Mouse (Mus musculus) forebrain, embryonic 12.5 days (tissue): ENCODE data around the gene Renbp. TPM values are rescaled to one million over a fixed set of nuclear protein-coding genes. Genes with fewer than 3 reads are reported as not detected.

Experiments
- ATAC-seq: fragments of 200-750 bp; cut with Nextera tagmentation; 2 replicates; pipeline ENCODE4 v1.8.0; 2017; ENCODE audit warnings: moderate TSS enrichment; ENCODE audit not compliant: low FRiP score
- H3K27ac ChIP-seq: fragments of 300-500 bp; sonication (generic); 2 replicates; pipeline ENCODE4 v1.5.1; 2016; ENCODE audit warnings: mild to moderate bottlenecking
- H3K27me3 ChIP-seq: fragments of 300-500 bp; sonication (generic); 2 replicates; pipeline ENCODE4 v1.6.1; 2016; ENCODE audit warnings: mild to moderate bottlenecking
- H3K36me3 ChIP-seq: fragments of 300-500 bp; sonication (generic); replicated peaks from 2 replicates; pipeline ENCODE4 v1.6.1; 2016; ENCODE audit warnings: mild to moderate bottlenecking
- H3K4me1 ChIP-seq: fragments of 300-500 bp; sonication (generic); 2 replicates; pipeline ENCODE4 v1.6.1; 2016
- H3K4me2 ChIP-seq: fragments of 300-500 bp; sonication (generic); 2 replicates; pipeline ENCODE4 v1.6.1; 2016; ENCODE audit warnings: mild to moderate bottlenecking, moderate library complexity
- H3K4me3 ChIP-seq: fragments of 300-500 bp; sonication (generic); replicated peaks from 2 replicates; pipeline ENCODE4 v1.5.1; 2016; ENCODE audit warnings: mild to moderate bottlenecking
- H3K9ac ChIP-seq: fragments of 300-500 bp; sonication (generic); 2 replicates; pipeline ENCODE4 v1.6.1; 2016; ENCODE audit warnings: mild to moderate bottlenecking
- H3K9me3 ChIP-seq: fragments of 300-500 bp; sonication (generic); 2 replicates; pipeline ENCODE4 v1.6.1; 2016
- WGBS: fragments of 180-500 bp; shearing (Covaris S2); methylation state at CpG from one replicate; pipeline ENCODE4 v1.1.7; 2016; 5-methylcytosine and 5-hydroxymethylcytosine counted together
- polyA plus RNA-seq: library from polyadenylated mRNA; unstranded; fragments of >200 nt; fragmentation: Nextera tagmentation; extraction: Ambion mirVana; gene quantifications from 2 replicates; pipeline ENCODE4 v1.2.1, GENCODE M21; 2016

Gene Renbp
- polyA plus RNA-seq, 1 experiment from 2014 or later = 11.7 TPM

DNA sequence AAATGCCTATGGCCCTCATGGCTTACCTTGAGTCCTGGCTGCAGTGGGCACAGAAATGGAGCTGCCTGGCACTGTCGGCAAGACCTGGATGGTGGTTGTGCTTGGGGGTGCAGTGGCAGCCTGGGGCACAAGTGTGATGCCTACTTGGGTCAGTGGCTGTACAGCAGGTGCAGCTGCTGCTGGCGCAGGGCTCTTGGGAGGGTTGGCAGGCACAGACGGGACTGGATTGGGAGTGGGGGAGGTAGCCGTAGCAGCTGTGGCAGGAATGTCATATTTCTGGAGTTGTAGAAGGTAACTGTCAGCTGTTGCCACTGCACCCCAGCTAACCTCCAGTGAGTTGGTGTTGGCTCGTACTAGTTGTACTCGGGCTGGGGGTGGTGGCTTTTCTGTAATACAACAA lies 24.3 kb upstream of the Renbp start:
- H3K9me3 ChIP-seq = no peaks in the 10 kb centered on the region
- peaks cover 87% of the 10 kb centered on the region for H3K36me3 ChIP-seq

DNA sequence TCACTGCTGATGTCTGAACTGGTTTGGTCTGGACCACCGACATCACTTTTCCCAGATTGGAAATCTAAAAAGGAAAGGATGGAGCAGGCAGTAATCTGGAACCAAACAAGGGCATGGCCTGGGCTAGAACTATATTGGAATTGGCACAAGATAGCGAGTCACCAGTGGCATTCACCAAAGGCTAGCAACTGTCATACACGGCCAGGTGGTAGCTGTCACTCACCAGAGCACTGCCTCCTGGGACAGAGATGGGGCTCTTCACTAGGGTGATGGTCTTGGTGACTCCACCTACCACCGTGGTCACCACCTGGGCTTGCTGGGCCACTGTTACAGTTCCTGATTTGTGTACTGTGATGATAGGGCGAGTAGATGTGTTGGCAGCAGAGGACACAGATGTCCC lies 22.0 kb upstream of the Renbp start:
- no peak overlapping the region for H3K9ac ChIP-seq
- H3K27ac ChIP-seq = no peak overlapping the region
- H3K36me3 ChIP-seq = peaks cover 90% of the 10 kb centered on the region
- no peaks in the 10 kb centered on the region for H3K27me3 ChIP-seq
- H3K4me3 ChIP-seq = no peak overlapping the region
- H3K4me2 ChIP-seq = no peak overlapping the region
- no peaks in the 10 kb centered on the region for H3K4me1 ChIP-seq
- no peak for ATAC-seq
- no peaks in the 10 kb centered on the region for H3K9me3 ChIP-seq
- WGBS = 84% methylated on average over 5 of the region's 5 CpGs

More for the DNA sequence above, 24.3 kb upstream of the Renbp start:
- no peak overlapping the region for H3K4me3 ChIP-seq
- H3K4me2 ChIP-seq = no peak overlapping the region
- no peak overlapping the region for H3K9ac ChIP-seq
- WGBS = 89% methylated on average over 6 of the region's 6 CpGs
- H3K27me3 ChIP-seq = no peaks in the 10 kb centered on the region
- H3K27ac ChIP-seq = no peak overlapping the region
- no peaks in the 10 kb centered on the region for H3K4me1 ChIP-seq
- ATAC-seq = no peak

DNA sequence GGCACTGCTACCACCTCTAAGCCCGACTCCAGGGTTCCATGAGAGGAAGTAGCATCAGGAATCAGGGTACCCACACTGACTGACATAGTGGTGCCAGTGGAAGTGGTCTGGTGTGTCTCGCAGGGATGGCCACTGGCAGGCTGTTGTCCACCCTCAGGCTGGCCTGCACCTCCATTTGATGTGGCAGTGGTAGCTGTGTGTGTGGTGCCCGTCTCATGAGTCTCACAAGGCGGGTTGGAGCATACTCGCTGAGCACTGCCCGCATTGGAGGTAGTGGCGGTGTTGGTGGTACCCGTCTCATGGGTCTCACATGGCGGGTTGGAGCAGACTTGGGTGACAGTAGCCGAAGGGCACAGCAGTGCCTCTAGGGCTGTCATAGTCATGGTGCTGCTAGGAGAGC lies 18.7 kb upstream of the Renbp start:
- WGBS = 94% methylated on average over 10 of the region's 10 CpGs
- Histone ChIP-seq H3K36me3 (peaks cover 99% of the 10 kb centered on the region), H3K27ac (no peak overlapping the region), H3K27me3 (no peaks in the 10 kb centered on the region), H3K4me3 (no peak overlapping the region), H3K9me3 (no peaks in the 10 kb centered on the region), H3K9ac (no peak overlapping the region), H3K4me2 (no peak overlapping the region), H3K4me1 (no peaks in the 10 kb centered on the region)
- no peak for ATAC-seq

DNA sequence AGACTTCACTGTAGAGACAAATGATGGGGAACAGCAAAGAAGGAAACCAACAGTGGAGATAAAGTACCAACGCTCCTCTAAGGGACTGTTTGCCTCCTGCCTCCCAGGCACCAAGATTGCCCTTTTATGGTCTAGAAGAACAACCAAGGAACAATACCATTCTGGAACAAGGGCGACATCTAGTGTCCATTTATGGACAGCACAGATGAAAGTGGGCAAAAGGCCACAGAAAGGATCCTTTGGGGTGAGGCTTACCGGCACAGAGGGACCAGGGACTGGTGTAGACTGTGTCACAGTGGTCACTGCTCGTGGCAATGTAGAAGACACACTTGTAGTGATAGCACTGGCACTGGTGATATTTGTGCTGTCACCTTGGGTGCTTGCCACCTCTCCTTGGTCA lies 18.0 kb upstream of the Renbp start:
- Histone ChIP-seq H3K9ac (no peak overlapping the region), H3K27me3 (no peaks in the 10 kb centered on the region), H3K36me3 (peaks cover 100% of the 10 kb centered on the region), H3K27ac (no peak overlapping the region), H3K4me1 (no peaks in the 10 kb centered on the region), H3K9me3 (no peaks in the 10 kb centered on the region), H3K4me2 (no peak overlapping the region), H3K4me3 (no peak overlapping the region)
- ATAC-seq = peak; percentile 41; the same call in 1 of the 2 replicates
- 41% methylated on average over 4 of the region's 4 CpGs for WGBS

DNA sequence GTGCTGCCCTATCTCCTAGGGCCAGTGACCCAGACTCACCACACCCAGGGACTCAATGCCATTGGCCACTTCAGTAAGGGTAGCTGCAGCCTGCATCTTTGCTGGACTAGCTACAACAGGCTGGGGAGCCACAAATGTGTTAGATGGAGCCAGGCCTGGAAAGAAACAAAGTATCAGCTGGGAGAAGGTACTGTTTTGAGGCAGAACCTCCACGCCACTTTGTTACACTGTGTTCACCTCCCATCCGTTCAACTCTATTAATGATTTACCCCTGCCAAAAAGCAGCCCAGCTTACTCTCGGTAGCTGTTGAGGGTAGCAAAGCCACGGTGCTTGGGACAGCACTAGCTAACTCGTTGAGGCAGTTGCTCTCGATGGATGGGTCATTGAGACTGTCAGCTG lies 16.2 kb upstream of the Renbp start:
- H3K36me3 ChIP-seq = peaks cover 98% of the 10 kb centered on the region
- no peak overlapping the region for H3K4me3 ChIP-seq
- 88% methylated on average over 6 of the region's 6 CpGs for WGBS
- no peak overlapping the region for H3K27ac ChIP-seq
- H3K4me1 ChIP-seq = no peaks in the 10 kb centered on the region
- ATAC-seq = no peak
- no peaks in the 10 kb centered on the region for H3K9me3 ChIP-seq
- no peak overlapping the region for H3K9ac ChIP-seq
- no peaks in the 10 kb centered on the region for H3K27me3 ChIP-seq
- no peak overlapping the region for H3K4me2 ChIP-seq

DNA sequence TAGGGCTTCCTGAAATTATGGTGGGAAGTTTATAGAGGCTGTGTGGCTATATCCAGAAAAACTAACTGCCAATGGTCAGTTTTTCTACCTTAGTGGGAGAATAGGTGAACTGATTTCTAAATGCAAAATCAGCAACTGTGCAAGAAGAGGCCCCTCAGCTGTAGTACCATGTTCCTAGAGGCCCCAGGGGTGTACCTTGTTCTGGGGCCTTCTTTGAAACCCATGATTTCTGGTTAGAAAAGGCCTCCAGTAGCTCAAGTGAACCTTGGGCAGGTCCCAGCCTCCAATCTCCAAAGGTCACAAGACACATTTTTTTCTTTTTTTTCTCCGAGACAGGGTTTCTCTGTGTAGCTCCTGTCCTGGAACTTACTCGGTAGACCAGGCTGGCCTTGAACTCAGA lies 11.6 kb upstream of the Renbp start:
- 81% methylated on average over 2 of the region's 2 CpGs for WGBS
- H3K27ac ChIP-seq = no peak overlapping the region
- no peak overlapping the region for H3K9ac ChIP-seq
- no peak overlapping the region for H3K4me3 ChIP-seq
- H3K27me3 ChIP-seq = no peaks in the 10 kb centered on the region
- ATAC-seq = no peak
- H3K36me3 ChIP-seq = peaks cover 55% of the 10 kb centered on the region
- H3K4me1 ChIP-seq = no peaks in the 10 kb centered on the region
- H3K4me2 ChIP-seq = no peak overlapping the region
- no peaks in the 10 kb centered on the region for H3K9me3 ChIP-seq

DNA sequence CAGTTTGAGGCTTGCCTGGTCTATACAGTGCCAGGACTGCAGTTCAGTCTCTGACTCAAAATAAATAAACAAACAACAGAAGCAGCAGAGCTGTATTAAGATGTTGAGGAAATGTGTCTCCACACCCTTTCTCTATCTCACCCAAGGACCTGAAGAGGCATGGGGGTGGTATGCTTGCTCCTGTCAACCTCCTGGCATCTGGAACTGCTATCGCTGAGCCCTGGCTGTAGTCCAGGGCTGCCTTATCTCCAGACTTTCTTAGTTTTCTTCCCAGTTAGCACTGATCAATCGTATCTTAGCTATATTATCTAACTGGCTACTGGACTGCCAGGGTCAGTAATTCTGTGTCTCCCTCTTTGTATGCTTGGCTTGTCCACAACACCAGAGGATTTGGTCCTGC lies 11.2 kb upstream of the Renbp start:
- ATAC-seq = no peak
- Histone ChIP-seq H3K36me3 (peaks cover 51% of the 10 kb centered on the region), H3K27me3 (no peaks in the 10 kb centered on the region), H3K27ac (no peak overlapping the region), H3K4me2 (no peak overlapping the region), H3K4me3 (no peak overlapping the region), H3K9me3 (no peaks in the 10 kb centered on the region), H3K4me1 (no peaks in the 10 kb centered on the region), H3K9ac (no peak overlapping the region)
- WGBS = 76% methylated on average over 2 of the region's 2 CpGs

DNA sequence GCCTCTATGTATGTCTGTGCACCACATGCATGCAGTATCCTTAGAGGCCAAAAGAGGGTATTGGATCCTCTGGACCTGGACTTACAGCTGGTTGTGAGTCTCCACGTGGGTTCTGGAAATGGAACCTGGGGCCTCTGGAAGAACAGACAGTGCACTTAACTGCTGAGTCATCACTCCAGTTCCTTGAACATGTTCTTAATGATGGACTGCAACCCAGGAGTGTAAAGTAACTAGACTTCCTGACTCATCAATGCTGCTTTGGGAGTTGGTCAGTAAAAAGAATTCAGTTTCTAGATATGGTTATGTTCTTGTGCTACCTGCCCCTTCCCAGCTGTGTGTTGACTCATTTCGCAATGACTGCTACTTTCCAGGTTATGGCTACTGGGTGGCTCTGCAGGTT lies 1.2 kb upstream of the Renbp start:
- 82% methylated on average over 2 of the region's 2 CpGs for WGBS
- no peak overlapping the region for H3K4me3 ChIP-seq
- H3K4me2 ChIP-seq = no peak overlapping the region
- no peaks in the 10 kb centered on the region for H3K4me1 ChIP-seq
- no peak overlapping the region for H3K27ac ChIP-seq
- no peaks in the 10 kb centered on the region for H3K36me3 ChIP-seq
- no peaks in the 10 kb centered on the region for H3K27me3 ChIP-seq
- no peak for ATAC-seq
- no peaks in the 10 kb centered on the region for H3K9me3 ChIP-seq
- no peak overlapping the region for H3K9ac ChIP-seq

DNA sequence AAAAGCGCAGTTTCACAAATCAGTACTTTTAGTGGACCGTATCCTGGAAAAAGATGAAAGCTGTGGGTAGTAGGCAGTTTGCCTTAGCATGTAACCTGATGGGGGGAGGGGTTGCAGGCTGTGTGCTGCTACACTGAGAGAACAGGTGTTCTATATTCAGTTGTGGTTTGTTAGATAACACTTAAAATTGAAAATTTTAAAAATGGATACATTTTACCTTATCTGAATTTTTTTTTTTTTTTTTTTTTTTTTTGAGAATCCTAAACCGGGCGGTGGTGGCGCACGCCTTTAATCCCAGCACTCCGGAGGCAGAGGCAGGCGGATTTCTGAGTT lies 8.1 kb downstream of the Renbp start:
- peak overlapping the region; percentile 56; the same call in 1 of the 2 replicates for H3K9ac ChIP-seq

DNA sequence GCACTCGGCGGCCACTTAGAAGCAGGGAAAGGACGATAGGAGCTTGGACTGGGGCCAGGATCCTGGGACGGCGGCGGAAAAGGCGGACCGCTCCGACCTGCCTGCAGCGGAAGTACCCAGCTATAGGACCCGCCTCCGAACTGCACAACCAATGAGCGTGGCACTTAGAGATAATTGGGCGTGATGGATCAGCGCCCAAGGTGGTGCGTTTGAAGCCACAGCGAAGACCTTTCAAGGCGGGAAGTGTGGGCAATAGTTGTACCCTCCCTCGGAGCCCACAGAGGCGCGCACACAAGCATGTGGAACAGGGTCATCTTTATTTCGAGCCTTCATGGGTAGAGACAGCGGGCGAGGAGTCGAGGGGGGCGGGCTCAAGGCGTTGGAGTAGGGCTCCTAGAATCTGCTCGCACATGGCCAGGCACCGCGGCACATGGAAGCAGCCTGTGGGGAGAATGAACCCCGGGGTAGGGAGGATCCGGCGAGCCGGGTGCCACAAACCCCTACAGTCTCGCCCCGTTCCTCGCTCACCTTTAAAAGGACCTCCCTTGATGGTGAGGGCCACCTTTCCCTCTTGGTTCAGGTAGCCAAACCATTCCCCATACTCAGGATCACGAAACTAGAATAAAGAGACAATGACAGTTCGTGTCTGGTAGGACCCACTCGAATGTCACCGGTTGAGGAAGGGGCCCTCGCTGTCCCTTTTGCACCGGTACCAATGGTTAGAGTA lies 8.7 kb downstream of the Renbp start, which contains the start of the genes Arhgap4 and Naa10:
Arhgap4 (minus strand) TSS at position 48 of the 727 bp plus-strand sequence.
Naa10 (minus strand) TSS at position 122 of the 727 bp plus-strand sequence.
- peaks cover 10% of the 10 kb centered on the region; the same call in 1 of the 2 replicates for H3K4me1 ChIP-seq
- peak within 1 kb of the TSS; percentile 63 for H3K4me2 ChIP-seq
- 17% methylated on average over 43 of the region's 43 CpGs for WGBS

More for the DNA sequence above, 8.1 kb downstream of the Renbp start:
- ATAC-seq = 0 out of 2 replicates have a peak, but pooled peaks have one; percentile 18
- peaks cover 10% of the 10 kb centered on the region; the same call in 1 of the 2 replicates for H3K4me1 ChIP-seq
- WGBS = 75% methylated on average over 7 of the region's 8 CpGs
- no peaks in the 10 kb centered on the region for H3K9me3 ChIP-seq
- H3K27ac ChIP-seq = 0 out of 2 replicates have a peak overlapping the region, but pooled peaks have one; percentile 83
- no peaks in the 10 kb centered on the region for H3K27me3 ChIP-seq
- H3K36me3 ChIP-seq = peaks cover 18% of the 10 kb centered on the region
- peak overlapping the region; percentile 55 for H3K4me3 ChIP-seq
- H3K4me2 ChIP-seq = peak overlapping the region; percentile 63

DNA sequence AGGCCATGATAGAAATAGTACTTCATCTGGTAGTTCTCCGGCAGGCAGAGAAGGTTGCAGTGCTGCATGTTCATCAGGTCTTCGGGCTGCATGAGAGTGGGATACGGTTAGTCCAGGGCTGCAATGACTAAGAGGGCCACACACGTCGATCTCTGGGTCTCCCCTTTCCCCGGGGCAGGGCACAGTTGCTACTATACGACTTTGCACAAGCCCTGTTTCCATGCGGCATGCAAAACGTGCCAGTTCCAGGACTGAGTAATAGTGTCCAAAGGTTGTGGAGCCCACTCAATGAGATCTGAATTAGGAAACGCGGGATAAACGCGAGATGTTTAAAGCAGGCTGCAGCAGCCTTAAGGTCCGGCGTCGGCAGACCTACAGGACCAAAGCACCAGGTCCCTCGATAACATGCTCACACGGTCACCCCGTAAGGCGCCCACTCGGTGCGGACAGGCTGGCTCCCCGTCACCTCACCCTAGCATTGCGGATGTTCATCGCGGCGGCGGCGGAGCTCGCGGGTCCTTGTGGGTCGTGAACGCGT lies 9.3 kb downstream of the Renbp start:
- Histone ChIP-seq H3K36me3 (peaks cover 23% of the 10 kb centered on the region), H3K9me3 (no peaks in the 10 kb centered on the region), H3K9ac (peak overlapping the region; percentile 69), H3K4me1 (peaks cover 10% of the 10 kb centered on the region; the same call in 1 of the 2 replicates), H3K27ac (peak overlapping the region; percentile 61; the same call in 1 of the 2 replicates), H3K4me3 (peak overlapping the region; percentile 55), H3K27me3 (no peaks in the 10 kb centered on the region), H3K4me2 (peak overlapping the region; percentile 63)
- peak; percentile 49 for ATAC-seq
- WGBS = 24% methylated on average over 34 of the region's 34 CpGs

More for the DNA sequence above, 8.7 kb downstream of the Renbp start, which contains the start of the genes Arhgap4 and Naa10:
- peak within 1 kb of the TSS; percentile 83 for H3K27ac ChIP-seq
- H3K36me3 ChIP-seq = peaks cover 22% of the 10 kb centered on the region
- no peaks in the 10 kb centered on the region for H3K27me3 ChIP-seq
- H3K9ac ChIP-seq = peak within 1 kb of the TSS; percentile 69
- peak; percentile 98 for ATAC-seq
- H3K4me3 ChIP-seq = peak within 1 kb of the TSS; percentile 55
- H3K9me3 ChIP-seq = no peaks in the 10 kb centered on the region

DNA sequence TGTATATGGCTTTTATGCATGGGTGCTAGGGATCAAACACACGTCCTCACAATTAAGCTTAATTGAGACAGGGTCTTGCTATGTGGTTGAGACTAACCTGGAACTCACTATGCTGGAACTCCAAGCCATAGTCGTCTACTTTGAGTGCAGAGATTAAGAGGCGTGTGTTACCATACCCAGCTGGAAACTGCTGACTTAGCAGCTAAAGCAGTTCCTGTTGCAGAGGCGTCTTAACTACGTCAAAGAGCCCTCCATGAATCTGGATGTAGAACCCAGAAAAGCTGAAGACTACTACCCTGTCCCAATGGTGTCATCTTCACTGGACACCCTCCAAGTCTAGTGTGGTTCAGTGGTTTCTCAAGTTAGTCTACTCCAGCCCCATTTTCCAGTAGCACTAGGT lies 12.0 kb downstream of the Renbp start:
- Histone ChIP-seq H3K4me3 (no peak overlapping the region), H3K9ac (no peak overlapping the region), H3K27me3 (no peaks in the 10 kb centered on the region), H3K27ac (no peak overlapping the region), H3K9me3 (no peaks in the 10 kb centered on the region), H3K36me3 (peaks cover 23% of the 10 kb centered on the region), H3K4me1 (peaks cover 10% of the 10 kb centered on the region; the same call in 1 of the 2 replicates), H3K4me2 (no peak overlapping the region)
- no peak for ATAC-seq
- 89% methylated on average over 5 of the region's 5 CpGs for WGBS
